In genomic region chr8:91342196-91342595, GRCm38 (mm10) we compare ENCODE assay signal across 24 mouse cellular contexts. TPM values are rescaled to one million over a fixed set of nuclear protein-coding genes. Genes with fewer than 3 reads are reported as not detected.
DNase-seq lines count a peak whose midpoint lies in the region; ATAC-seq and TF ChIP-seq lines count a peak whose summit lies in the region.
"Had no signal": no experiment of that assay in that cellular context is flagged by ENCODE, and none has a peak within 500 bp of the region (broad histone marks: within the 10 kb centered on the region; RNA-seq: fewer than 3 reads in every experiment).

No protein-coding gene starts in this region.

- DNase-seq in heart, embryonic 10.5 days (ENCODE audit: low spot score), result peak; percentile 25
- DNase-seq in heart, postnatal 25 days (ENCODE audit: low spot score), result no peak
- peak; percentile 53 for DNase-seq in embryo, embryonic 10.5 days (ENCODE audit: low spot score)
- peak; percentile 35 for DNase-seq in kidney, adult 18-20 months
- peak; percentile 57 for DNase-seq in kidney, postnatal 0 days (ENCODE audit: low spot score)
- DNase-seq in liver, postnatal 0 days, result no peak
- DNase-seq in left cerebral cortex, postnatal 25 days (ENCODE audit: low spot score in 2 of 2), result no peak
- DNase-seq in gastrocnemius, postnatal 10 days, result no peak
- DNase-seq: adrenal gland, adult 8-10 months; cerebellum, adult 2 months; cerebellum, postnatal 25 days; heart, adult 18-20 months; heart, postnatal 36 days; lung, adult 18-20 months; lung, postnatal 10 days; thymus, adult 2 months had no signal

- H3K4me1 ChIP-seq in heart, embryonic 10.5 days, result peaks cover 43% of the 10 kb centered on the region
- H3K4me1 ChIP-seq in kidney, postnatal 0 days (replicated peaks; ENCODE audit: insufficient read depth, low read length), result peaks cover 5% of the 10 kb centered on the region
- H3K4me1 ChIP-seq in liver, postnatal 0 days (ENCODE audit: insufficient read depth), result peaks cover 9% of the 10 kb centered on the region
- H3K4me1 ChIP-seq: hindbrain, embryonic 15.5 days had no signal

- no peaks in the 10 kb centered on the region for H3K27me3 ChIP-seq in heart, embryonic 10.5 days (ENCODE audit: insufficient read depth, poor library complexity, severe bottlenecking)
- H3K27me3 ChIP-seq in kidney, postnatal 0 days (ENCODE audit: insufficient read depth, low read length), result no peaks in the 10 kb centered on the region
- no peaks in the 10 kb centered on the region for H3K27me3 ChIP-seq in liver, postnatal 0 days (ENCODE audit: insufficient read depth, low read length)
- H3K27me3 ChIP-seq: forebrain, embryonic 13.5 days; hindbrain, embryonic 15.5 days; limb, embryonic 12.5 days; midbrain, embryonic 13.5 days had no signal

- no peak for TF ChIP-seq EP300 in liver, postnatal 0 days (IDR thresholded peaks at IDR 0.05; ENCODE audit: low read depth)

- no peak overlapping the region for H3K4me3 ChIP-seq in heart, embryonic 10.5 days
- H3K4me3 ChIP-seq in kidney, postnatal 0 days (replicated peaks; ENCODE audit: low read depth, low read length), result no peak overlapping the region
- H3K4me3 ChIP-seq in liver, postnatal 0 days (ENCODE audit: low read depth, low read length), result no peak overlapping the region
- H3K4me3 ChIP-seq: forebrain, embryonic 13.5 days; hindbrain, embryonic 15.5 days; limb, embryonic 12.5 days; midbrain, embryonic 13.5 days had no signal

- no peak overlapping the region for H3K4me2 ChIP-seq in kidney, postnatal 0 days (ENCODE audit: low read length)
- no peak overlapping the region for H3K4me2 ChIP-seq in liver, postnatal 0 days (ENCODE audit: low read depth, low read length)
- H3K4me2 ChIP-seq: forebrain, embryonic 13.5 days; hindbrain, embryonic 15.5 days; limb, embryonic 12.5 days; liver, embryonic 11.5 days; midbrain, embryonic 13.5 days had no signal

- H3K9ac ChIP-seq in kidney, postnatal 0 days (ENCODE audit: low read depth, low read length), result no peak overlapping the region
- no peak overlapping the region for H3K9ac ChIP-seq in liver, postnatal 0 days (replicated peaks)
- H3K9ac ChIP-seq: forebrain, embryonic 13.5 days; hindbrain, embryonic 15.5 days; limb, embryonic 12.5 days; midbrain, embryonic 13.5 days had no signal

- 0 out of 2 replicates have a peak overlapping the region, but pooled peaks have one; percentile 4 for H3K27ac ChIP-seq in heart, embryonic 10.5 days
- no peak overlapping the region for H3K27ac ChIP-seq in kidney, postnatal 0 days
- no peak overlapping the region for H3K27ac ChIP-seq in liver, postnatal 0 days (ENCODE audit: low read depth)
- H3K27ac ChIP-seq: forebrain, embryonic 13.5 days; hindbrain, embryonic 15.5 days; limb, embryonic 12.5 days; midbrain, embryonic 13.5 days; stomach, postnatal 0 days had no signal

- WGBS in heart, embryonic 10.5 days, result 47% methylated on average over 5 of the region's 5 CpGs
- WGBS in kidney, postnatal 0 days, result 39% methylated on average over 5 of the region's 5 CpGs
- WGBS in liver, postnatal 0 days (ENCODE audit: insufficient replicate concordance), result 69% methylated on average over 5 of the region's 5 CpGs

- no peaks in the 10 kb centered on the region for H3K9me3 ChIP-seq in heart, embryonic 10.5 days
- no peaks in the 10 kb centered on the region for H3K9me3 ChIP-seq in kidney, postnatal 0 days (replicated peaks; ENCODE audit: low read length)
- no peaks in the 10 kb centered on the region for H3K9me3 ChIP-seq in liver, postnatal 0 days (ENCODE audit: low read length)
- H3K9me3 ChIP-seq: hindbrain, embryonic 15.5 days; limb, embryonic 12.5 days; midbrain, embryonic 13.5 days had no signal

- no peak for TF ChIP-seq CTCF in kidney, postnatal 0 days (IDR thresholded peaks at IDR 0.05; ENCODE audit: low read depth)
- no peak for TF ChIP-seq CTCF in liver, postnatal 0 days (IDR thresholded peaks at IDR 0.05; ENCODE audit: low read depth)

- intact Hi-C loops in heart, postnatal 25 days (cut with DNase I), result no loop called here
- intact Hi-C loops in left cerebral cortex, postnatal 25 days (cut with DNase I), result no loop called here

- ATAC-seq in kidney, postnatal 0 days (replicated peaks; ENCODE audit: low FRiP score, low read depth), result 0 out of 2 replicates have a peak, but pooled peaks have one; percentile 66
- no peak for ATAC-seq in liver, postnatal 0 days
- ATAC-seq: activated CD4-positive, CD25-positive, alpha-beta regulatory T cell, adult 4 months; forebrain, embryonic 13.5 days; intestine, embryonic 16.5 days; midbrain, embryonic 13.5 days had no signal

- H3K36me3 ChIP-seq in heart, embryonic 10.5 days, result peaks cover 2% of the 10 kb centered on the region; the same call in 1 of the 2 replicates
- 0 out of 2 replicates have a peak, but pooled peaks cover 2% of the 10 kb centered on the region for H3K36me3 ChIP-seq in kidney, postnatal 0 days (ENCODE audit: insufficient read depth, low read length)
- H3K36me3 ChIP-seq in liver, postnatal 0 days (replicated peaks; ENCODE audit: insufficient read depth, low read length), result no peaks in the 10 kb centered on the region
- H3K36me3 ChIP-seq: hindbrain, embryonic 15.5 days; limb, embryonic 12.5 days; midbrain, embryonic 13.5 days had no signal

RNA-seq across cellular contexts. Expression of gene Fto, which starts 28.9 kb away (rescaled TPM):
- polyA plus RNA-seq in heart, embryonic 10.5 days (2016; fragmentation: Nextera tagmentation; extraction: Ambion mirVana), result 81.7 and 83.2 TPM in 2 replicates
- 10 to 100 TPM; 65.9 to 67.1 TPM for total RNA-seq in heart, postnatal 25 days (2021)
- 55.3 and 61.8 TPM in 2 replicates for polyA plus RNA-seq in kidney, postnatal 0 days (2015; fragmentation: Nextera tagmentation; extraction: Ambion mirVana)
- 10.8 and 11.0 TPM in 2 replicates for polyA plus RNA-seq in liver, postnatal 0 days (2015; fragmentation: Nextera tagmentation; extraction: Ambion mirVana)
- 100 to 1,000 TPM; 143 TPM for total RNA-seq in left cerebral cortex, postnatal 25 days (2021)
- 100 to 1,000 TPM; 116 to 125 TPM for total RNA-seq in gastrocnemius, postnatal 10 days (2021)

RNA-seq across cellular contexts. Expression of gene Rpgrip1l, which starts 29.1 kb away (rescaled TPM):
- 9.2 and 9.3 TPM in 2 replicates for polyA plus RNA-seq in heart, embryonic 10.5 days (2016; fragmentation: Nextera tagmentation; extraction: Ambion mirVana)
- total RNA-seq in heart, postnatal 25 days (2021), result 1 to 10 TPM; 3.8 to 5.1 TPM
- 8.6 and 8.7 TPM in 2 replicates for polyA plus RNA-seq in kidney, postnatal 0 days (2015; fragmentation: Nextera tagmentation; extraction: Ambion mirVana)
- polyA plus RNA-seq in liver, postnatal 0 days (2015; fragmentation: Nextera tagmentation; extraction: Ambion mirVana), result 1.0 and 1.2 TPM in 2 replicates
- total RNA-seq in left cerebral cortex, postnatal 25 days (2021), result 10 to 100 TPM; 26.0 to 28.5 TPM
- total RNA-seq in gastrocnemius, postnatal 10 days (2021), result 1 to 10 TPM; 2.6 to 4.5 TPM

Comparison
In these comparisons a context has a peak if more than half of its experiments do, and no peak if none do; other contexts are left out.
1. DNase-seq: peak in heart, embryonic 10.5 days (single experiment), embryo, embryonic 10.5 days (single experiment), kidney, adult 18-20 months (single experiment) and kidney, postnatal 0 days (single experiment); none in heart, postnatal 25 days (single experiment), liver, postnatal 0 days (single experiment), left cerebral cortex, postnatal 25 days (0 of 2) and gastrocnemius, postnatal 10 days (single experiment).
2. RNA of gene Rpgrip1l, which starts 29.1 kb away (total RNA-seq): 26.0 to 28.5 TPM in left cerebral cortex, postnatal 25 days; 3.8 to 5.1 TPM in heart, postnatal 25 days and 2.6 to 4.5 TPM in gastrocnemius, postnatal 10 days; every median in the first group is over 4 times any median in the second.